Mouse (Mus musculus) bone marrow macrophage, adult 2 months (primary cell): ENCODE measurements around the gene Gm10837.

ENCODE experiments used
- CTCF ChIP-seq: IDR thresholded peaks from 2 replicates; pipeline ENCODE4 v1.5.1; 2012; ENCODE audit warnings: low read depth, mild to moderate bottlenecking, low read length, moderate library complexity
- POLR2A ChIP-seq: IDR thresholded peaks from 2 replicates; pipeline ENCODE4 v1.6.1; 2012; ENCODE audit warnings: mild to moderate bottlenecking, low read depth, low read length, borderline replicate concordance

- TF ChIP-seq CTCF (no peak), POLR2A (no peak)
Measured at GRCm38 (mm10) chr14:122460226-122460625, 30.2 kb upstream of the Gm10837 start.
